Mouse (Mus musculus) liver, postnatal 0 days (tissue): Measurements from ENCODE around the gene Hipk2. TPM values are rescaled to one million over a fixed set of nuclear protein-coding genes. Genes with fewer than 3 reads are reported as not detected.

ENCODE experiments used
- ATAC-seq: fragments of 200-750 bp; cut with Nextera tagmentation; 2 replicates; pipeline ENCODE4 v1.8.0; 2017; ENCODE audit warnings: mild to moderate bottlenecking, moderate library complexity
- DNase-seq: peaks from one replicate; pipeline ENCODE4 v3.0.0-alpha.2; 2016
- H3K27ac ChIP-seq: fragments of 300-500 bp; sonication (generic); 2 replicates; pipeline ENCODE4 v1.5.1; 2014; ENCODE audit warnings: antibody characterized with exemption, moderate library complexity, mild to moderate bottlenecking, low read depth
- H3K27me3 ChIP-seq: fragments of 300-500 bp; sonication (generic); 2 replicates; pipeline ENCODE4 v1.6.1; 2014; ENCODE audit warnings: low read length, control low read depth, mixed read lengths; ENCODE audit not compliant: insufficient read depth
- H3K36me3 ChIP-seq: fragments of 300-500 bp; sonication (generic); replicated peaks from 2 replicates; pipeline ENCODE4 v1.6.1; 2014; ENCODE audit warnings: mild to moderate bottlenecking, control low read depth, low read length, moderate library complexity, mixed read lengths; ENCODE audit not compliant: insufficient read depth
- H3K4me1 ChIP-seq: fragments of 300-500 bp; sonication (generic); 2 replicates; pipeline ENCODE4 v1.6.1; 2014; ENCODE audit warnings: antibody characterized with exemption, mild to moderate bottlenecking, control low read depth; ENCODE audit not compliant: insufficient read depth
- H3K4me2 ChIP-seq: fragments of 300-500 bp; sonication (generic); 2 replicates; pipeline ENCODE4 v1.6.1; 2014; ENCODE audit warnings: low read depth, mild to moderate bottlenecking, low read length, moderate library complexity, mixed read lengths
- H3K4me3 ChIP-seq: fragments of 300-500 bp; sonication (generic); 2 replicates; pipeline ENCODE4 v1.5.1; 2014; ENCODE audit warnings: low read depth, low read length
- H3K9ac ChIP-seq: fragments of 300-500 bp; sonication (generic); replicated peaks from 2 replicates; pipeline ENCODE4 v1.6.1; 2014; ENCODE audit warnings: mild to moderate bottlenecking, moderate library complexity
- H3K9me3 ChIP-seq: fragments of 300-500 bp; sonication (generic); 2 replicates; pipeline ENCODE4 v1.6.1; 2016; ENCODE audit warnings: mild to moderate bottlenecking, control low read depth, low read length, mixed read lengths
- CTCF ChIP-seq: sonication (generic); IDR thresholded peaks from 2 replicates; pipeline ENCODE4 v1.5.1; 2016; ENCODE audit warnings: antibody characterized with exemption, low read depth
- EP300 ChIP-seq: IDR thresholded peaks from 2 replicates; pipeline ENCODE4 v1.6.1; 2016; ENCODE audit warnings: antibody characterized with exemption, low read depth, mild to moderate bottlenecking
- WGBS: fragments of 180-500 bp; shearing (Covaris S2); extraction: QIAGEN DNeasy Blood & Tissue Kit; methylation state at CpG from one replicate; pipeline ENCODE4 v1.1.7; 2014; ENCODE audit not compliant: insufficient replicate concordance; 5-methylcytosine and 5-hydroxymethylcytosine counted together
- polyA plus RNA-seq: library from polyadenylated mRNA; unstranded; fragments of >200 nt; fragmentation: Nextera tagmentation; extraction: Ambion mirVana; gene quantifications from 2 replicates; pipeline ENCODE4 v1.2.1, GENCODE M21; 2015

The Hipk2 gene
- polyA plus RNA-seq, 1 experiment from 2014 or later, result 9.7 TPM

- 80% methylated on average over 5 of the region's 5 CpGs for WGBS
- no peak for ATAC-seq
- TF ChIP-seq EP300 (no peak), CTCF (no peak)
- Histone ChIP-seq H3K4me1 (peaks cover 87% of the 10 kb centered on the region), H3K27ac (peak overlapping the region; percentile 51), H3K4me3 (no peak overlapping the region), H3K4me2 (no peak overlapping the region), H3K27me3 (no peaks in the 10 kb centered on the region), H3K9me3 (no peaks in the 10 kb centered on the region), H3K9ac (0 out of 2 replicates have a peak overlapping the region, but pooled peaks have one; percentile 17), H3K36me3 (no peaks in the 10 kb centered on the region)
- no peak for DNase-seq
Measured at GRCm38 (mm10) chr6:38915776-38916175, 39.8 kb upstream of the Hipk2 start.

- H3K4me3 ChIP-seq, result no peak overlapping the region
- H3K9me3 ChIP-seq, result no peaks in the 10 kb centered on the region
- H3K4me1 ChIP-seq, result peaks cover 85% of the 10 kb centered on the region
- no peak overlapping the region for H3K9ac ChIP-seq
- H3K27ac ChIP-seq, result no peak overlapping the region
- H3K36me3 ChIP-seq, result no peaks in the 10 kb centered on the region
- ATAC-seq (no peak), DNase-seq (no peak)
- WGBS, result 79% methylated on average over 10 of the region's 10 CpGs
- H3K27me3 ChIP-seq, result no peaks in the 10 kb centered on the region
- TF ChIP-seq CTCF (no peak), EP300 (no peak)
- no peak overlapping the region for H3K4me2 ChIP-seq
Measured at GRCm38 (mm10) chr6:38914181-38914580, 38.2 kb upstream of the Hipk2 start.

DNA sequence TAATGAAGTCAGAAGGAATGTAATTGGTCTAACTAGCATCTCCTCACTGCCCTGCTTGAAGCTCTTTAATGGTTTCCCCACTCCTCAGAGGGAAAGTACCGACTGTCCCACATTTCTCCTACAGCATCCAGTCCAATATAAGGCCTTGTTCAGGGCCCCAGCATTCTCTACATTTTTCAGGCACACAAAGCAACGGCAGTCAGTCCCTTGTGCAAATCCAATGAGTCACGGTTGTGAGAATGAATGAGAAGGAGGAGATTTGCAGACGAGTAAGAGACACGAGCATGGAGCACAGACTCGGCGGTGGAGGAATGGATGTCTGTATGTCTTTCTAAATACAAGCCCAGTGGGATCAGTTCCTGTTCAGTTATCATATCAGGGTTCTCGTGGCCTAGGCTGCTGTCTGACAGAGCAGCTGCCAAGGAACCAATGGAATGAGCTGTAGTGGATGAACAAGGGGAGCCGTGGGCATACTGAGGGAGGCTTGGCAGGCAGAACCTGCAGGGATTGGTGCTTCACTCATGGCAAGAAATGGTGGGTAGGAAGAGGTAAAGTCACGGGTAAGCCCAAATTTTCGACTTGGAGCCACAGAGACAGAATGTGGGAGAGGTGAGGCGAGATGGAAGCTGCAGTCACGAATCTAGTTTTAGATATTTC lies 37.5 kb upstream of the Hipk2 start:
- DNase-seq (no peak), ATAC-seq (no peak)
- TF ChIP-seq CTCF (no peak), EP300 (no peak)
- 84% methylated on average over 13 of the region's 13 CpGs for WGBS
- peaks cover 79% of the 10 kb centered on the region for H3K4me1 ChIP-seq
- no peak overlapping the region for H3K9ac ChIP-seq
- H3K4me3 ChIP-seq, result no peak overlapping the region
- no peaks in the 10 kb centered on the region for H3K9me3 ChIP-seq
- H3K36me3 ChIP-seq, result no peaks in the 10 kb centered on the region
- H3K4me2 ChIP-seq, result no peak overlapping the region
- H3K27ac ChIP-seq, result no peak overlapping the region
- H3K27me3 ChIP-seq, result no peaks in the 10 kb centered on the region

DNA sequence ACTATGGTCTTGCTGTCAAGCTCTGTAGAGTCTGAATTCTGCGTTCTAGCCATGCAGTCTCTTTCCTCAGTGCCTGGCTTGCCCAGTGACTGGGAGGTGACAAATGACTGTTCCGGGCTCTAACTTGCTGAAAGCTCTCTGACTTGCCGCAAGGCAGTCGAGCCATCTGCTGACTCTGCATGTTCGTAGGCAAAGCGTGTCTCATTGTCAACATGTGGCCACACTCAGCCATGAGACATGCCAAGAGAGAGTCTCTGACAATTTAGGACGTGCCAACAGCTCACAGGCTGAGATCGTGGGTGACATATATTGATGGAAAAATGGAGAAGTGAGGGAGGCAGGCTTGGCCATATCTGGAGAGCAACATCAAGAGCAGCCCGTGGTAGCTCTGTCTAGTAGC lies 36.9 kb upstream of the Hipk2 start:
- peak overlapping the region; percentile 14; the same call in 1 of the 2 replicates for H3K4me2 ChIP-seq

GRCm38 (mm10) chr6:38912121-38912660 lies 36.2 kb upstream of the Hipk2 start:
- Histone ChIP-seq H3K4me1 (peaks cover 66% of the 10 kb centered on the region), H3K36me3 (no peaks in the 10 kb centered on the region), H3K4me2 (peak overlapping the region; percentile 14), H3K4me3 (no peak overlapping the region), H3K9me3 (no peaks in the 10 kb centered on the region), H3K27me3 (no peaks in the 10 kb centered on the region), H3K27ac (peak overlapping the region; percentile 63), H3K9ac (peak overlapping the region; percentile 26)
- ATAC-seq (no peak), DNase-seq (no peak)
- no peak for TF ChIP-seq CTCF
- TF ChIP-seq EP300, result no peak; the same call in 1 of the 2 replicates

More for the DNA sequence above, 36.9 kb upstream of the Hipk2 start:
- Histone ChIP-seq H3K27me3 (no peaks in the 10 kb centered on the region), H3K36me3 (no peaks in the 10 kb centered on the region), H3K9ac (no peak overlapping the region), H3K4me1 (peaks cover 72% of the 10 kb centered on the region), H3K27ac (peak overlapping the region; percentile 63), H3K9me3 (no peaks in the 10 kb centered on the region), H3K4me3 (no peak overlapping the region)
- TF ChIP-seq EP300, result no peak
- no peak for TF ChIP-seq CTCF
- ATAC-seq, result no peak
- no peak for DNase-seq
- WGBS, result 77% methylated on average over 9 of the region's 9 CpGs

- peak overlapping the region; percentile 47; the same call in 1 of the 2 replicates for H3K4me2 ChIP-seq
- peak; percentile 100 for TF ChIP-seq EP300
- peak; percentile 98 for TF ChIP-seq CTCF
- H3K27ac ChIP-seq, result peak overlapping the region; percentile 63
- ATAC-seq (peak; percentile 93), DNase-seq (peak; percentile 86)
- no peak overlapping the region for H3K4me3 ChIP-seq
- 34% methylated on average over 3 of the region's 3 CpGs for WGBS
- H3K4me1 ChIP-seq, result peaks cover 59% of the 10 kb centered on the region
- H3K9ac ChIP-seq, result peak overlapping the region; percentile 26; the same call in 1 of the 2 replicates
- no peaks in the 10 kb centered on the region for H3K36me3 ChIP-seq
- no peaks in the 10 kb centered on the region for H3K27me3 ChIP-seq
- no peaks in the 10 kb centered on the region for H3K9me3 ChIP-seq
Measured at GRCm38 (mm10) chr6:38910828-38911559, 35.0 kb upstream of the Hipk2 start.
